Mouse (Mus musculus): ENCODE data around the gene Gm28919. TPM values are rescaled to one million over a fixed set of nuclear protein-coding genes. Genes with fewer than 3 reads are reported as not detected.
"Not testable (repeated sequence)": the region's sequence is repeated elsewhere in the genome, so short reads cannot be mapped to it uniquely, and the experiment has no call there.

Gm28919 gene
- not detected for total RNA-seq (2021)
- long read RNA-seq, experiment 1, result 0 reads
- long read RNA-seq, experiment 2, result 0 reads

DNA sequence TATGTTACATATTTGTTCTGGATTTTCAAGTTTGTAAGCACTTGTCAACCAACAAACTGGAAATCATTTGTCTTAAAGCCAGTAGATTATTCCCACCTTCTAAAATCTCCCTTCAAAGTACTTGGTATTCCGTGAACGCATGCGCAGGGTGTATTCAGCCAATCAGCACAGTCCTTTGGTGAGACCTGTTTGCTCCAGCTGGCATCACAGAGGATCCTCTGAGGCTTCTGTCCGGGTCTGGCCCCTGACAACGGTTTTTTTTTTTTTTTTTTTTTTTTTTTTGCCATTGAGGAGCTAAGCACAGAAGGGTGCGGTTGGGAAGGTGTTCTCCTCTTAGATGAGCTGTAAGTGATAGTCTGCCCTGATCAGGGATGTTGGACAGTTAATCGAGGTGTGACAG, at the start of gene Gm28919:
TSS of gene Gm28919 (plus strand) at position 301 of the 400 bp plus-strand sequence.
- DNase-seq, result not testable (repeated sequence)

Other genes with a start within 250 kb of the Gm28919 start
- not detected for gene Gm21719, start 99.3 kb downstream of the Gm28919 start, total RNA-seq (2021)